Mouse (Mus musculus) CD8-positive naive resting alpha-beta T cell, adult 57 days (primary cell): ENCODE measurements around the gene Camk2d. TPM values are rescaled to one million over a fixed set of nuclear protein-coding genes. Genes with fewer than 3 reads are reported as not detected.

Experiments
- total RNA-seq: library from RNA; stranded (reverse); gene quantifications from one replicate; pipeline ENCODE4 v1.2.4, GENCODE M21; 2023

The Camk2d gene
- total RNA-seq: 61.0 TPM

DNA sequence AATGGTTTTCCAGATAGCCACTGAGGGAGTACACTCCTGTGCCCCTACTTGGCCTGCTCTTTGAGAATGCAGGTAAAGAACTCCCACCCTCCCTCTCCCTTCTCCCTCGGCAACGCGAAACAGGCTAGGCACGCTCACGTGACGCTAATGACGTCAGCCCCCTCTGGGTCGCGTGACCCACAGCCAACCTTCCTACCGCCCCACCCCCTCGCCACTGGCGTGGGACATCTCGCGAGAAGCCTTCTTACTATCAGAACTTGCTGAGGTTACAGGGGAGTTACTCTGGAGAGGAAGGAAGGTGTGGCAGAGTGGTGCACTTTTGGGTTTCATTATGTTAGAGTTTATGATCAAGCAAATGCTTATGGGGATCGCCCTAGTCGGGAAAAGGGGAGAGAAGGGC lies at the start of gene Camk2d:
TSS of gene Camk2d (plus strand) at position 217 of the 400 bp plus-strand sequence.

Other genes with a start within 250 kb of the Camk2d start
- not detected for gene Arsj, start 232.6 kb upstream of the Camk2d start, total RNA-seq